Comparison of ENCODE assay signal across 22 mouse cellular contexts in the genomic region with DNA sequence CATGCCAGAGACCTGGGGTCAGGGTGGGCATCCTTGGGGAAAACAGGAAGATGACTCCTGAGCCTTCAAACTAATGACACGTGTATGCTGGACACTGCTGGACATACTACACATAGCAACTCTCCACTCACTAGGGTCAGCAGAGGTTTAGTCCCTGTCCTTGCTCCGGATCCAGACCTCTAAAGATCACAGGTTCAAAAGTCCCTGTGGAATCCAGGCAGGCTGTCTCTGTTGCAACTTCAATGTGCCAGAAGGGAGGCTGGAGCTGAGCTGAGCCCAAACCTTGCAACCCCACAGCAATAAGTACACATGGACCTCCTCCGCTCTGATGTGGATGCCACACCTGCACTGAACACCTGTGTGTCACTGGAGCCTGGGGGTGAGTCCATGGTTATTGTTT. TPM values are rescaled to one million over a fixed set of nuclear protein-coding genes. Genes with fewer than 3 reads are reported as not detected.
"Had no signal": no experiment of that assay in that cellular context is flagged by ENCODE, and none has a peak within 500 bp of the region (broad histone marks: within the 10 kb centered on the region; RNA-seq: fewer than 3 reads in every experiment).

No protein-coding gene starts in this region.

- DNase-seq: retina, postnatal 1 day; right cerebral cortex, adult 18-20 months; right cerebral cortex, postnatal 14 days; right cerebral cortex, postnatal 25 days; right cerebral cortex, postnatal 4 days; spleen, adult 18-20 months; thymus, adult 18-20 months; thymus, adult 2 months; thymus, postnatal 14 days; thymus, postnatal 25 days; thymus, postnatal 36 days; thymus, postnatal 4 days had no signal

- H3K9me3 ChIP-seq: neural tube, embryonic 15.5 days; stomach, embryonic 15.5 days had no signal

- H3K27me3 ChIP-seq: neural tube, embryonic 15.5 days; stomach, embryonic 15.5 days had no signal

- H3K36me3 ChIP-seq: neural tube, embryonic 15.5 days; stomach, embryonic 15.5 days had no signal

- H3K9ac ChIP-seq: neural tube, embryonic 15.5 days; stomach, embryonic 15.5 days had no signal

- H3K27ac ChIP-seq: neural tube, embryonic 15.5 days; stomach, embryonic 15.5 days; stomach, postnatal 0 days had no signal

- H3K4me1 ChIP-seq: neural tube, embryonic 15.5 days; stomach, embryonic 15.5 days had no signal

- H3K4me2 ChIP-seq: neural tube, embryonic 15.5 days; stomach, embryonic 15.5 days had no signal

- H3K4me3 ChIP-seq: neural tube, embryonic 15.5 days; stomach, embryonic 15.5 days had no signal

RNA-seq across cellular contexts. Expression of a gene that starts 22.0 kb away (rescaled TPM):
- total RNA-seq: neutrophil, adult 5-6 weeks had no signal
- polyA plus RNA-seq: neural tube, embryonic 14.5 days; neural tube, embryonic 15.5 days; small intestine, adult 2 months; stomach, embryonic 14.5 days; stomach, embryonic 15.5 days; stomach, embryonic 16.5 days; testis, adult 2 months; urinary bladder, adult 2 months had no signal
